Mouse (Mus musculus): ENCODE measurements around the gene Ssbp3. TPM values are rescaled to one million over a fixed set of nuclear protein-coding genes. Genes with fewer than 3 reads are reported as not detected.

The Ssbp3 gene
- total and polyA plus RNA-seq, 2 experiments from 2014 or later: 108 to 155 TPM

DNA sequence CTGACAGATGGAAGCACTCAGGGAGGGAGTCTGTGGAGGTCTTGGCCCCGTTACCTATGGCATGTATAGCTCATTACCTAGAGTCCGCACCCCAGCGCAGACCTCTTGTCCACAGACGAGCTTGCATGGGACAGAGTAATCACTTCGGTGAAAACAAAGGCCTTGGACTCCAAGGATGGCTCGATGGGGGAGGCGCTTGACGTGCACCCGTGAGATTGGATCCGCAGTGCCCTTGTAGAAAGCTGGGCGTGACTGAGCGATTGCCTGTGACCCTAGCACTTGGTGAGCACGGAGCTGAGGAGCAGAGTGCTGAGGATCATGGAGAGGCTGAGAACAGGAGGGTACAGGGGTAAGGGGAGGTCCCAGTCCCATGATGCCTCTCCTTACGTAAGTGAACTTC, 181.2 kb downstream of the Ssbp3 start:
- Histone ChIP-seq H3K4me1 (ENCODE audit: insufficient read depth, low read length) (0 out of 2 replicates have a peak, but pooled peaks cover 7% of the 10 kb centered on the region), H3K4me2 (ENCODE audit: low read depth, low read length) (no peak overlapping the region), H3K36me3 (ENCODE audit: insufficient read depth, low read length) (no peaks in the 10 kb centered on the region), H3K27ac (no peak overlapping the region), H3K27me3 (ENCODE audit: insufficient read depth, low read length) (no peaks in the 10 kb centered on the region), H3K9me3 (ENCODE audit: low read length) (no peaks in the 10 kb centered on the region), H3K4me3 (ENCODE audit: low read length) (no peak overlapping the region), H3K9ac (replicated peaks; ENCODE audit: low read length) (no peak overlapping the region)
- 78% methylated on average over 14 of the region's 14 CpGs for WGBS
- ATAC-seq: no peak
- TF ChIP-seq CTCF (IDR thresholded peaks at IDR 0.05; ENCODE audit: low read depth): no peak
- no peak for DNase-seq (ENCODE audit: low spot score)

DNA sequence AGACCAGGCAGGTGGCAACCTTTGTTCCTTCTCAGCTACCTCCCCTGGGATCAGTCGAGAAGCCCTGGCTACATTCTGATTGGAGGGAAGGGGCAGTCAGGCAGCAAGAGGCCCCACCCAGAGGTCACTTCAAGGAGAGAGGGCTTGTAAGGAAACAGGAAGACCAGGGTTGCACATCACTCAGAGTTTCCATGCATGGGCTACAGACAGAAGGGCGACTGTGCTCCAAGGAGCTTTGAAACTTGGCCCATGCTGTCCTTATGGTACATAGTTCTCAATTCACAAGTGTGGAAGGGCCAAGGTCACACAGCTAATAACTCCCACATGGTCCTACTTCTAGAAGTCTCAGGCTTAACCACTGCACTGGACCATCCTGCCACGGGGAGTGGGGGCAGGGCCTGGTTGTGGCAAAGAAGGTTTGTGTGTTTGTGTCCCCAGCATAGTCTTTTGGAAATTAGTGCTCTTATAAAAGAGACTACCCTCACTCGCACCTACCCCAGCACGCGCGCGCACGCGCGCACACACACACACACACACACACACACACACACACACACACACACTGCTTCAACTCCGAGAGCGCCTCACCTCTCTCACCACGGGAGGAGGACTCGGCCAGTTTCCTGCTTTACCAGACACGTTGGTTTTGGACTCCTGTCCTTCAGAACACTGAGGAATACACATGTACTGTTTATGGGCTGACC, 184.1 kb downstream of the Ssbp3 start:
- no peak for TF ChIP-seq CTCF (IDR thresholded peaks at IDR 0.05; ENCODE audit: low read depth)
- WGBS: 86% methylated on average over 16 of the region's 16 CpGs
- Histone ChIP-seq H3K27me3 (ENCODE audit: insufficient read depth, low read length) (no peaks in the 10 kb centered on the region), H3K4me2 (ENCODE audit: low read depth, low read length) (no peak overlapping the region), H3K4me1 (ENCODE audit: insufficient read depth, low read length) (0 out of 2 replicates have a peak, but pooled peaks cover 16% of the 10 kb centered on the region), H3K9ac (replicated peaks; ENCODE audit: low read length) (no peak overlapping the region), H3K9me3 (ENCODE audit: low read length) (no peaks in the 10 kb centered on the region), H3K36me3 (ENCODE audit: insufficient read depth, low read length) (no peaks in the 10 kb centered on the region), H3K4me3 (ENCODE audit: low read length) (no peak overlapping the region), H3K27ac (no peak overlapping the region)
- ATAC-seq (no peak), DNase-seq (ENCODE audit: low spot score) (no peak)

DNA sequence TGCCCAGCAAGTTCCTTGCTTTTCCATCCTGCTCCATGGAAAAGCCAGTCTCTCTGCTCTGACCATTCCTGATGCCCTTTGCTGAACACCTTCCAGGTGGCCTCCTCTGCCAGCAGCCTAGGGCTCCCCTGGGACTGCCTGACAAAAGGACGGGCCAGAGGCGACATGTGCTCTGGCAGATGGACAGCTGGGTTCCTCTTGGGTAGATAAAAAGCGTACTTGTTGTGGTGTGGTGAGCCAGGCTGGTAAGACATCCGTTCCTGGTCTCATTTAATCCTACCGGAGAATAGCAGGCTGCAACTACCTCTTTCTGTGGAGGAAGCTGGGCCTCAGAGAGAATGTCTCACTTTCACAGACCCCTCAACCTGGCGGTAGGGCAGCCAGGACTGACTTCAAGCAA, 185.5 kb downstream of the Ssbp3 start:
- Histone ChIP-seq H3K4me1 (ENCODE audit: insufficient read depth, low read length) (0 out of 2 replicates have a peak, but pooled peaks cover 16% of the 10 kb centered on the region), H3K4me3 (ENCODE audit: low read length) (no peak overlapping the region), H3K9ac (replicated peaks; ENCODE audit: low read length) (no peak overlapping the region), H3K9me3 (ENCODE audit: low read length) (no peaks in the 10 kb centered on the region), H3K36me3 (ENCODE audit: insufficient read depth, low read length) (no peaks in the 10 kb centered on the region), H3K4me2 (ENCODE audit: low read depth, low read length) (no peak overlapping the region), H3K27me3 (ENCODE audit: insufficient read depth, low read length) (no peaks in the 10 kb centered on the region), H3K27ac (peak overlapping the region; percentile 56; the same call in 1 of the 2 replicates)
- WGBS: 20% methylated on average over 6 of the region's 6 CpGs
- ATAC-seq (no peak), DNase-seq (ENCODE audit: low spot score) (peak; percentile 60)
- no peak for TF ChIP-seq CTCF (IDR thresholded peaks at IDR 0.05; ENCODE audit: low read depth)

DNA sequence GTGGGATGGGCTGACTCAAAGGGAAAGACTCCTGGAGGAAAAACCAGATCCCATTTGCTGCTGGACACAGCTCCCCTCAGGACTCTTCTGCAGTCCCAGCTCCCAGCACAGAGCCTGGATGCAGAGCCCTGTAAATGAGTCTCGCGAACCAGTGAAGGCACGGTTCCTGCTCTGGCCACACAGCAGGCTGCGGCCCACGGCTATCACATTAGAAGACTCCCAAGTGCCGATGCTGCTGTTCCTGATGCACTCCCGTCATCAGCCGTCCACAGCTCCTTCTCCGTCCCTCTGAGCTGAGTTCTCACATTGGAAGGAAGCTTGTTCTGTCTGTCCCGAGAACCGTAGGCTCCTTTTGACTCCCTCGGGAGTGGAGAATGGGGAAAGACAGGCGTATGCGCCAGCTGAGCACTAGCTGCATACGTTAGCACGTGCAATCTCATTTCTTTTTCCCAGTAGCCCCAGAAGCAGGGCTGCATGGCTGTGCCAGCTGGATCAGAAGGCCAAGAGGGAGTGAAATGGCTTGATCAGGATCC, 186.4 kb downstream of the Ssbp3 start, which contains the start of gene Cdcp2:
TSS of gene Cdcp2 (plus strand) at position 51 of the 533 bp plus-strand sequence.
- ATAC-seq: no peak
- 0 out of 2 replicates have a peak, but pooled peaks cover 16% of the 10 kb centered on the region for H3K4me1 ChIP-seq (ENCODE audit: insufficient read depth, low read length)
- TF ChIP-seq CTCF (IDR thresholded peaks at IDR 0.05; ENCODE audit: low read depth): no peak
- H3K27ac ChIP-seq: peak within 1 kb of the TSS; percentile 56; the same call in 1 of the 2 replicates
- H3K4me2 ChIP-seq (ENCODE audit: low read depth, low read length): no peak within 1 kb of the TSS
- DNase-seq (ENCODE audit: low spot score): no peak
- 31% methylated on average over 16 of the region's 16 CpGs for WGBS
- H3K9me3 ChIP-seq (ENCODE audit: low read length): no peaks in the 10 kb centered on the region
- no peak within 1 kb of the TSS for H3K9ac ChIP-seq (replicated peaks; ENCODE audit: low read length)
- no peak within 1 kb of the TSS for H3K4me3 ChIP-seq (ENCODE audit: low read length)
- no peaks in the 10 kb centered on the region for H3K27me3 ChIP-seq (ENCODE audit: insufficient read depth, low read length)
- no peaks in the 10 kb centered on the region for H3K36me3 ChIP-seq (ENCODE audit: insufficient read depth, low read length)

DNA sequence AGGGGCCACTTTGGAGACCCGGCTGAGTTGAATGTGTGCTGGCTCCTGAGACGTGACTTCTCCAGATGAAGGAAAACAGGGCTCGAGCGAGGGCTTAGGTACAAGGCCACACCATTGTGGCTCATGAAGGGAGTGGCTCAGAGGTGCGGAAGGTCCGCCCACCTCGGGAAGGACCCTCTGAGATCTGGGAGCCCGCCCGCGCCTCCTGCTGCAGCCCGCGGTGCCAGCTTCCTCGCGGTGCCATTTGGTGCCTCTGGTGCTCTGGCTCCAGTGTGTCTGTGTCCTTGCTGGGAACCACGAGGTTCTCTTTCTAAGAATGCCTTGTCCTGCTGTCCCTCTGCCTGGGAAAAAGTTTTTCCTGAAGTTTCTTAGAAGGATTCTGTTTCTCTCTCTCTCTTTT, 187.4 kb downstream of the Ssbp3 start:
- Histone ChIP-seq H3K9me3 (ENCODE audit: low read length) (no peaks in the 10 kb centered on the region), H3K9ac (replicated peaks; ENCODE audit: low read length) (no peak overlapping the region), H3K4me1 (ENCODE audit: insufficient read depth, low read length) (0 out of 2 replicates have a peak, but pooled peaks cover 16% of the 10 kb centered on the region), H3K4me3 (ENCODE audit: low read length) (no peak overlapping the region), H3K27ac (no peak overlapping the region), H3K27me3 (ENCODE audit: insufficient read depth, low read length) (no peaks in the 10 kb centered on the region), H3K36me3 (ENCODE audit: insufficient read depth, low read length) (no peaks in the 10 kb centered on the region), H3K4me2 (ENCODE audit: low read depth, low read length) (no peak overlapping the region)
- WGBS: 59% methylated on average over 15 of the region's 15 CpGs
- ATAC-seq (no peak), DNase-seq (ENCODE audit: low spot score) (no peak)
- TF ChIP-seq CTCF (IDR thresholded peaks at IDR 0.05; ENCODE audit: low read depth): no peak

DNA sequence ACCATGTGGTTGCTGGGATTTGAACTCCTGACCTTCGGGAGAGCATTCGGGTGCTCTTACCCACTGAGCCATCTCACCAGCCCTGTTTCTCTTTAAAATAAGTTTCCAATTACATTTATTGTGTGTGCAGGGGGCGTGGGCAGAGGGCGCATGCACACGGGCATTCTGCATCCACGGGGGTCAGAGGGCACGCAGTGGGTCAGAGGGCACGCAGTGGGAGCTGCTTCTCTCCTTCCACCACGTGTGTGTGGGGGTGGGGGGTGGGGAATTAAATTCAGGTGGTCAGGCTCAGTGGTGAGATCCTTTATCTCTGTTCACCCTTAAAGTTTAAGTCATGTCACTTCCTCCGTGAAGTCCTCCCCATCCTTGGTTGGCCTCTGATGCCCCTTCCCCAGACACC, 187.9 kb downstream of the Ssbp3 start:
- Histone ChIP-seq H3K4me1 (ENCODE audit: insufficient read depth, low read length) (0 out of 2 replicates have a peak, but pooled peaks cover 16% of the 10 kb centered on the region), H3K36me3 (ENCODE audit: insufficient read depth, low read length) (no peaks in the 10 kb centered on the region), H3K27me3 (ENCODE audit: insufficient read depth, low read length) (no peaks in the 10 kb centered on the region), H3K9me3 (ENCODE audit: low read length) (no peaks in the 10 kb centered on the region), H3K27ac (no peak overlapping the region), H3K4me3 (ENCODE audit: low read length) (no peak overlapping the region), H3K9ac (replicated peaks; ENCODE audit: low read length) (no peak overlapping the region), H3K4me2 (ENCODE audit: low read depth, low read length) (no peak overlapping the region)
- DNase-seq (ENCODE audit: low spot score) (no peak), ATAC-seq (no peak)
- no peak for TF ChIP-seq CTCF (IDR thresholded peaks at IDR 0.05; ENCODE audit: low read depth)
- 69% methylated on average over 10 of the region's 10 CpGs for WGBS

All from hindbrain, postnatal 0 days (tissue).